Mouse (Mus musculus) heart, adult 8-10 months (tissue): ENCODE results near the gene Vps37b. TPM values are rescaled to one million over a fixed set of nuclear protein-coding genes. Genes with fewer than 3 reads are reported as not detected.
A peak's percentile ranks its signal among the peaks of the same experiment; 100 is the strongest.

Source experiments
- DNase-seq: peaks from one replicate; pipeline ENCODE4 v3.0.0; 2022; ENCODE audit warnings: low spot score
- microRNA-seq: library from miRNA; unstranded; fragments of <30 nt; microRNA quantifications from one replicate; pipeline ENCODE4 v1.2.0, GENCODE M21; 2022
- total RNA-seq, 4 experiments: library from RNA; stranded (reverse); gene quantifications; 2 replicates each; pipeline ENCODE4 v1.2.4; 2022

Vps37b gene
- total RNA-seq, 4 experiments from 2014 or later: 13.7 to 24.0 (median 16.5) TPM

- DNase-seq: no peak
These were observed 52.7 kb downstream of the Vps37b start for GRCm38 (mm10) chr5:123979221-123979979.

GRCm38 (mm10) chr5:123978131-123978530 lies 53.9 kb downstream of the Vps37b start:
- no peak for DNase-seq

- no peak for DNase-seq
These were observed 54.8 kb downstream of the Vps37b start for GRCm38 (mm10) chr5:123977231-123977630.

GRCm38 (mm10) chr5:123975668-123976180 lies 56.3 kb downstream of the Vps37b start:
- no peak for DNase-seq

GRCm38 (mm10) chr5:123974616-123975111 lies 57.4 kb downstream of the Vps37b start:
- no peak for DNase-seq

GRCm38 (mm10) chr5:123974179-123974485 lies 57.9 kb downstream of the Vps37b start:
- DNase-seq: no peak

GRCm38 (mm10) chr5:123973299-123974178 lies 58.5 kb downstream of the Vps37b start, which contains the start of gene Hip1r:
Gene Hip1r (plus strand): TSS chr5:123973628.
- DNase-seq: peak; percentile 58

GRCm38 (mm10) chr5:123972453-123972852 lies 59.6 kb downstream of the Vps37b start:
- DNase-seq: no peak

GRCm38 (mm10) chr5:123970576-123970975 lies 61.5 kb downstream of the Vps37b start:
- no peak for DNase-seq

- no peak for DNase-seq
These were observed 62.9 kb downstream of the Vps37b start for GRCm38 (mm10) chr5:123969216-123969615.

GRCm38 (mm10) chr5:123968468-123968867 lies 63.6 kb downstream of the Vps37b start:
- no peak for DNase-seq

- no peak for DNase-seq
These were observed 65.3 kb downstream of the Vps37b start for GRCm38 (mm10) chr5:123966759-123967158.

GRCm38 (mm10) chr5:123964208-123964607 lies 67.9 kb downstream of the Vps37b start:
- DNase-seq: no peak

- DNase-seq: no peak
These were observed 71.0 kb downstream of the Vps37b start for GRCm38 (mm10) chr5:123961046-123961445.

- no peak for DNase-seq
These were observed 71.9 kb downstream of the Vps37b start for GRCm38 (mm10) chr5:123960129-123960528.

GRCm38 (mm10) chr5:123959018-123959417 lies 73.1 kb downstream of the Vps37b start:
- no peak for DNase-seq

- no peak for DNase-seq
These were observed 74.9 kb downstream of the Vps37b start for GRCm38 (mm10) chr5:123957213-123957612.

Small RNAs within 50 kb of the gene (microRNA-seq; reads per million reads assigned to microRNA genes)
- not detected for gene Mir7032

Other genes starting within 250 kb of the Vps37b start
- gene Hcar2, start 166.8 kb downstream of the Vps37b start, total RNA-seq: 1 to 10 TPM in 1 of 4 experiments, under 1 TPM in 2, not detected in 1; 0.12 to 2.0 (median 0.22) TPM
- under 1 TPM; 0.31 to 0.52 (median 0.42) TPM for gene Hcar1, start 152.2 kb downstream of the Vps37b start, total RNA-seq
- 10 to 100 TPM; 45.9 to 52.4 (median 50.6) TPM for gene Denr, start 125.1 kb downstream of the Vps37b start, total RNA-seq
- gene Gm43518, start 104.9 kb downstream of the Vps37b start, total RNA-seq: under 1 TPM in 1 of 4 experiments, not detected in 3; 0.92 TPM
- 1 to 10 TPM in 3 of 4 experiments, under 1 TPM in 1; 0.60 to 3.8 (median 2.0) TPM for gene Ccdc62, start 101.6 kb downstream of the Vps37b start, total RNA-seq
- 10 to 100 TPM; 11.5 to 15.5 (median 13.7) TPM for gene Hip1r, start 58.6 kb downstream of the Vps37b start, total RNA-seq
- gene Abcb9, start 63.5 kb upstream of the Vps37b start, total RNA-seq: 10 to 100 TPM in 3 of 4 experiments, 1 to 10 TPM in 1; 9.5 to 11.9 (median 11.1) TPM
- 10 to 100 TPM; 14.1 to 20.7 (median 19.2) TPM for gene Ogfod2, start 80.0 kb upstream of the Vps37b start, total RNA-seq
- gene Arl6ip4, start 83.8 kb upstream of the Vps37b start, total RNA-seq: 10 to 100 TPM; 34.8 to 38.4 (median 37.4) TPM
- gene Pitpnm2, start 217.5 kb upstream of the Vps37b start, total RNA-seq: 10 to 100 TPM; 39.8 to 52.2 (median 44.5) TPM